Comparison of ENCODE assay signal across 20 mouse cellular contexts in the genomic region with DNA sequence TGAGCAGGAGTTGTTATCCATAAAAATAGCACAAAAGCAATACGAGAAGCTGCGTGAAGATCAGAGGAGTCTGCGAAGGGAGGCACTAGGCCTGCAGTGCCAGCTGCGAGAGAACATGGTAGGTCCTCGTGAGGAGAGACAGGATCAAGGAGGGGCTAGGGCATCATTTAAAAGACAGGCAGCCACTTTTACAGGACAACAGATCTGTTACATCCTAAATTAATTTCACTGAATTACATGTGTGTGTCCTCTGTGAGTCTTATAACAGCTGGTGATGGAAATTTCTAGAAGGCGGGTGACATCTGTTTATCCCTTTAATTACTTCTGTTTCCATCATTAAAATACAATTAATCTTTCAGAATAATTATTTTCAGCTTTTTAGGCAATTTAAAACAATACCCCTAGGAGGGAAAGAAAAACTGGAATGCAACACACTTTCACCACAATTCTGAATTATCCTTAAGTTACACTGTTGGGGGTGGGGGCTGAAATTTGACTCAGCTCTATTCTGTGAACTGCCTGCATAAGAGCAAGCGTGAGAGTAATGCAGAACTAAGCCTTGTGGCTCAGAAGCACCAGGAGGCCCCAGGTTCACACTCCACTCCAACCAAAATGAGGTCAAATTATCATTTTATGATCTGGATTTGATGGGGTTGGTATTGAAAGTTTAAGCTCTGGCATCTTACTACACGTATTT. TPM values are rescaled to one million over a fixed set of nuclear protein-coding genes. Genes with fewer than 3 reads are reported as not detected.
DNase-seq lines count a peak whose midpoint lies in the region; ATAC-seq and TF ChIP-seq lines count a peak whose summit lies in the region.
"Had no signal": no experiment of that assay in that cellular context is flagged by ENCODE, and none has a peak within 500 bp of the region (broad histone marks: within the 10 kb centered on the region; RNA-seq: fewer than 3 reads in every experiment).

No protein-coding gene starts in this region.

- H3K4me2 ChIP-seq in hindbrain, embryonic 13.5 days: no peak overlapping the region
- no peak overlapping the region for H3K4me2 ChIP-seq in hindbrain, embryonic 12.5 days (replicated peaks)
- H3K4me2 ChIP-seq in neural tube, embryonic 13.5 days: no peak overlapping the region
- peak overlapping the region; percentile 44 for H3K4me2 ChIP-seq in myocyte (ENCODE audit: low read depth)
- no peak overlapping the region for H3K4me2 ChIP-seq in neural tube, embryonic 15.5 days
- no peak overlapping the region for H3K4me2 ChIP-seq in kidney, embryonic 15.5 days
- H3K4me2 ChIP-seq: embryonic facial prominence, embryonic 12.5 days; forebrain, embryonic 13.5 days; forebrain, embryonic 15.5 days had no signal

- H3K9me3 ChIP-seq in hindbrain, embryonic 13.5 days: no peaks in the 10 kb centered on the region
- no peaks in the 10 kb centered on the region for H3K9me3 ChIP-seq in hindbrain, embryonic 12.5 days (replicated peaks)
- H3K9me3 ChIP-seq in neural tube, embryonic 13.5 days: no peaks in the 10 kb centered on the region
- no peaks in the 10 kb centered on the region for H3K9me3 ChIP-seq in neural tube, embryonic 15.5 days (replicated peaks)
- H3K9me3 ChIP-seq in kidney, embryonic 15.5 days (replicated peaks): no peaks in the 10 kb centered on the region
- H3K9me3 ChIP-seq: embryonic facial prominence, embryonic 10.5 days; embryonic facial prominence, embryonic 12.5 days; forebrain, embryonic 13.5 days; forebrain, embryonic 15.5 days had no signal

- no peak overlapping the region for H3ac ChIP-seq in myocyte (ENCODE audit: control insufficient read depth, insufficient read length)

- WGBS in hindbrain, embryonic 13.5 days: 75% methylated on average over 8 of the region's 8 CpGs
- WGBS in hindbrain, embryonic 12.5 days: 79% methylated on average over 8 of the region's 8 CpGs
- WGBS in neural tube, embryonic 13.5 days: 60% methylated on average over 8 of the region's 8 CpGs
- 52% methylated on average over 8 of the region's 8 CpGs for WGBS in neural tube, embryonic 15.5 days
- WGBS in kidney, embryonic 15.5 days: 68% methylated on average over 8 of the region's 8 CpGs

- H3K9ac ChIP-seq in hindbrain, embryonic 13.5 days: no peak overlapping the region
- no peak overlapping the region for H3K9ac ChIP-seq in hindbrain, embryonic 12.5 days
- H3K9ac ChIP-seq in neural tube, embryonic 13.5 days: no peak overlapping the region
- no peak overlapping the region for H3K9ac ChIP-seq in neural tube, embryonic 15.5 days (replicated peaks)
- no peak overlapping the region for H3K9ac ChIP-seq in kidney, embryonic 15.5 days
- H3K9ac ChIP-seq: embryonic facial prominence, embryonic 12.5 days; forebrain, embryonic 13.5 days; forebrain, embryonic 15.5 days; forebrain, postnatal 0 days had no signal

- no peaks in the 10 kb centered on the region for H3K27me3 ChIP-seq in hindbrain, embryonic 13.5 days
- no peaks in the 10 kb centered on the region for H3K27me3 ChIP-seq in hindbrain, embryonic 12.5 days
- no peaks in the 10 kb centered on the region for H3K27me3 ChIP-seq in neural tube, embryonic 13.5 days
- H3K27me3 ChIP-seq in myocyte (ENCODE audit: control insufficient read depth, insufficient read depth, insufficient read length): no peaks in the 10 kb centered on the region
- H3K27me3 ChIP-seq in neural tube, embryonic 15.5 days (replicated peaks): no peaks in the 10 kb centered on the region
- H3K27me3 ChIP-seq in kidney, embryonic 15.5 days: no peaks in the 10 kb centered on the region
- H3K27me3 ChIP-seq: embryonic facial prominence, embryonic 12.5 days; forebrain, embryonic 13.5 days; forebrain, embryonic 15.5 days had no signal

- H3K36me3 ChIP-seq in hindbrain, embryonic 13.5 days: no peaks in the 10 kb centered on the region
- H3K36me3 ChIP-seq in hindbrain, embryonic 12.5 days: no peaks in the 10 kb centered on the region
- no peaks in the 10 kb centered on the region for H3K36me3 ChIP-seq in neural tube, embryonic 13.5 days
- H3K36me3 ChIP-seq in myocyte (ENCODE audit: control insufficient read depth, insufficient read depth): no peaks in the 10 kb centered on the region
- no peaks in the 10 kb centered on the region for H3K36me3 ChIP-seq in neural tube, embryonic 15.5 days
- H3K36me3 ChIP-seq in kidney, embryonic 15.5 days: no peaks in the 10 kb centered on the region
- H3K36me3 ChIP-seq: embryonic facial prominence, embryonic 10.5 days; embryonic facial prominence, embryonic 12.5 days; forebrain, embryonic 15.5 days had no signal

- DNase-seq in neural tube, embryonic 10.5 days (ENCODE audit: extremely low spot score, low spot score): no peak
- DNase-seq in right cerebral cortex, postnatal 4 days: no peak
- DNase-seq: cerebellum, adult 11 months; cerebellum, adult 18-20 months; cerebellum, adult 8-10 months; cerebellum, adult 9-11 months; cerebellum, postnatal 25 days; forebrain, postnatal 0 days had no signal

- no peaks in the 10 kb centered on the region for H3K4me1 ChIP-seq in hindbrain, embryonic 13.5 days (replicated peaks)
- no peaks in the 10 kb centered on the region for H3K4me1 ChIP-seq in hindbrain, embryonic 12.5 days
- no peaks in the 10 kb centered on the region for H3K4me1 ChIP-seq in neural tube, embryonic 13.5 days (replicated peaks)
- 0 out of 2 replicates have a peak, but pooled peaks cover 2% of the 10 kb centered on the region for H3K4me1 ChIP-seq in neural tube, embryonic 15.5 days
- H3K4me1 ChIP-seq in kidney, embryonic 15.5 days: no peaks in the 10 kb centered on the region
- H3K4me1 ChIP-seq: embryonic facial prominence, embryonic 10.5 days; embryonic facial prominence, embryonic 12.5 days; forebrain, embryonic 13.5 days; forebrain, embryonic 15.5 days had no signal

- TF ChIP-seq POLR2A in myocyte (IDR thresholded peaks at IDR 0.05; ENCODE audit: insufficient read length, low read depth): no peak

- H3K27ac ChIP-seq in hindbrain, embryonic 13.5 days: no peak overlapping the region
- H3K27ac ChIP-seq in hindbrain, embryonic 12.5 days: no peak overlapping the region
- no peak overlapping the region for H3K27ac ChIP-seq in neural tube, embryonic 13.5 days (replicated peaks)
- no peak overlapping the region for H3K27ac ChIP-seq in neural tube, embryonic 15.5 days (replicated peaks)
- H3K27ac ChIP-seq in kidney, embryonic 15.5 days: no peak overlapping the region
- H3K27ac ChIP-seq: embryonic facial prominence, embryonic 10.5 days; embryonic facial prominence, embryonic 12.5 days; forebrain, embryonic 13.5 days; forebrain, embryonic 15.5 days had no signal

- no peak overlapping the region for H3K4me3 ChIP-seq in hindbrain, embryonic 13.5 days
- H3K4me3 ChIP-seq in hindbrain, embryonic 12.5 days: no peak overlapping the region
- H3K4me3 ChIP-seq in neural tube, embryonic 13.5 days: no peak overlapping the region
- H3K4me3 ChIP-seq in myocyte: no peak overlapping the region
- H3K4me3 ChIP-seq in neural tube, embryonic 15.5 days (replicated peaks): no peak overlapping the region
- no peak overlapping the region for H3K4me3 ChIP-seq in kidney, embryonic 15.5 days (replicated peaks)
- H3K4me3 ChIP-seq: embryonic facial prominence, embryonic 10.5 days; embryonic facial prominence, embryonic 12.5 days; forebrain, embryonic 13.5 days; forebrain, embryonic 15.5 days had no signal

- H3K79me2 ChIP-seq in myocyte (ENCODE audit: control insufficient read depth, insufficient read depth): no peaks in the 10 kb centered on the region

- peak; percentile 5; the same call in 1 of the 2 replicates for ATAC-seq in hindbrain, embryonic 13.5 days (ENCODE audit: low FRiP score)
- no peak for ATAC-seq in hindbrain, embryonic 12.5 days (ENCODE audit: low FRiP score)
- peak; percentile 69 for ATAC-seq in neural tube, embryonic 13.5 days (ENCODE audit: low read depth)
- peak; percentile 65; the same call in 1 of the 2 replicates for ATAC-seq in neural tube, embryonic 15.5 days (ENCODE audit: low FRiP score)
- ATAC-seq in kidney, embryonic 15.5 days (replicated peaks; ENCODE audit: low FRiP score): no peak
- ATAC-seq: activated CD4-positive, CD25-positive, alpha-beta regulatory T cell, adult 4 months; forebrain, embryonic 13.5 days; forebrain, embryonic 15.5 days; forebrain, postnatal 0 days; Patski had no signal

TF ChIP-seq in myocyte, 11 proteins besides CTCF, POLR2A, EP300 and RAD21 (continues in another document):
- TF ChIP-seq MYOG (IDR thresholded peaks at IDR 0.05; ENCODE audit: control insufficient read depth in 1 of 3, insufficient read depth in 1 of 3, insufficient read length in 2 of 3, low read depth in 2 of 3) (no peak), MYOD1 (IDR thresholded peaks at IDR 0.05; ENCODE audit: control insufficient read depth in 1 of 3, insufficient read length in 2 of 3, low read depth in 2 of 3) (no peak), CEBPB (IDR thresholded peaks at IDR 0.05; ENCODE audit: insufficient read depth, poor library complexity, severe bottlenecking) (no peak), TCF12 (IDR thresholded peaks at IDR 0.05; ENCODE audit: insufficient read depth, poor library complexity, severe bottlenecking) (no peak)

RNA-seq across cellular contexts. Expression of gene Uqcrc2, which starts 14.8 kb away (rescaled TPM):
- 206 and 208 TPM in 2 replicates for polyA plus RNA-seq in hindbrain, embryonic 13.5 days (2015; fragmentation: Nextera tagmentation; extraction: Ambion mirVana)
- 162 and 170 TPM in 2 replicates for polyA plus RNA-seq in hindbrain, embryonic 12.5 days (2016; fragmentation: Nextera tagmentation; extraction: Ambion mirVana)
- polyA plus RNA-seq in neural tube, embryonic 13.5 days (2015; fragmentation: Nextera tagmentation; extraction: Ambion mirVana): 194 and 221 TPM in 2 replicates
- 142 TPM for polyA plus RNA-seq in myocyte (2012; fragmentation: generic; extraction: Trizol)
- 244 and 245 TPM in 2 replicates for polyA plus RNA-seq in neural tube, embryonic 15.5 days (2015; fragmentation: Nextera tagmentation; extraction: Ambion mirVana)
- 241 and 250 TPM in 2 replicates for polyA plus RNA-seq in kidney, embryonic 15.5 days (2015; fragmentation: Nextera tagmentation; extraction: Ambion mirVana)

RNA-seq across cellular contexts. Expression of gene Pdzd9, which starts 49.9 kb away (rescaled TPM):
- polyA plus RNA-seq in hindbrain, embryonic 13.5 days (2015; fragmentation: Nextera tagmentation; extraction: Ambion mirVana): 0.54 and 0.57 TPM in 2 replicates
- 0.29 and 0.50 TPM in 2 replicates for polyA plus RNA-seq in hindbrain, embryonic 12.5 days (2016; fragmentation: Nextera tagmentation; extraction: Ambion mirVana)
- polyA plus RNA-seq in neural tube, embryonic 13.5 days (2015; fragmentation: Nextera tagmentation; extraction: Ambion mirVana): 0.33 and 0.39 TPM in 2 replicates
- polyA plus RNA-seq in myocyte (2012; fragmentation: generic; extraction: Trizol): 0.16 TPM
- polyA plus RNA-seq in neural tube, embryonic 15.5 days (2015; fragmentation: Nextera tagmentation; extraction: Ambion mirVana): 0.40 and 0.42 TPM in 2 replicates
- polyA plus RNA-seq in kidney, embryonic 15.5 days (2015; fragmentation: Nextera tagmentation; extraction: Ambion mirVana): 0.37 and 0.52 TPM in 2 replicates

RNA-seq across cellular contexts. Expression of gene Mosmo, which starts 57.2 kb away (rescaled TPM):
- polyA plus RNA-seq in hindbrain, embryonic 13.5 days (2015; fragmentation: Nextera tagmentation; extraction: Ambion mirVana): 12.9 and 13.4 TPM in 2 replicates
- 15.2 and 19.0 TPM in 2 replicates for polyA plus RNA-seq in hindbrain, embryonic 12.5 days (2016; fragmentation: Nextera tagmentation; extraction: Ambion mirVana)
- 13.8 and 17.6 TPM in 2 replicates for polyA plus RNA-seq in neural tube, embryonic 13.5 days (2015; fragmentation: Nextera tagmentation; extraction: Ambion mirVana)
- 23.3 TPM for polyA plus RNA-seq in myocyte (2012; fragmentation: generic; extraction: Trizol)
- polyA plus RNA-seq in neural tube, embryonic 15.5 days (2015; fragmentation: Nextera tagmentation; extraction: Ambion mirVana): 11.2 and 11.8 TPM in 2 replicates
- polyA plus RNA-seq in kidney, embryonic 15.5 days (2015; fragmentation: Nextera tagmentation; extraction: Ambion mirVana): 12.3 and 13.3 TPM in 2 replicates

Comparison
In these comparisons a context has a peak if more than half of its experiments do, and no peak if none do; other contexts are left out.
1. ATAC-seq: peak in hindbrain, embryonic 13.5 days (single experiment), neural tube, embryonic 13.5 days (single experiment) and neural tube, embryonic 15.5 days (single experiment); none in hindbrain, embryonic 12.5 days (single experiment) and kidney, embryonic 15.5 days (single experiment).